Mouse (Mus musculus): ENCODE data around the gene Vsig10l.

DNA sequence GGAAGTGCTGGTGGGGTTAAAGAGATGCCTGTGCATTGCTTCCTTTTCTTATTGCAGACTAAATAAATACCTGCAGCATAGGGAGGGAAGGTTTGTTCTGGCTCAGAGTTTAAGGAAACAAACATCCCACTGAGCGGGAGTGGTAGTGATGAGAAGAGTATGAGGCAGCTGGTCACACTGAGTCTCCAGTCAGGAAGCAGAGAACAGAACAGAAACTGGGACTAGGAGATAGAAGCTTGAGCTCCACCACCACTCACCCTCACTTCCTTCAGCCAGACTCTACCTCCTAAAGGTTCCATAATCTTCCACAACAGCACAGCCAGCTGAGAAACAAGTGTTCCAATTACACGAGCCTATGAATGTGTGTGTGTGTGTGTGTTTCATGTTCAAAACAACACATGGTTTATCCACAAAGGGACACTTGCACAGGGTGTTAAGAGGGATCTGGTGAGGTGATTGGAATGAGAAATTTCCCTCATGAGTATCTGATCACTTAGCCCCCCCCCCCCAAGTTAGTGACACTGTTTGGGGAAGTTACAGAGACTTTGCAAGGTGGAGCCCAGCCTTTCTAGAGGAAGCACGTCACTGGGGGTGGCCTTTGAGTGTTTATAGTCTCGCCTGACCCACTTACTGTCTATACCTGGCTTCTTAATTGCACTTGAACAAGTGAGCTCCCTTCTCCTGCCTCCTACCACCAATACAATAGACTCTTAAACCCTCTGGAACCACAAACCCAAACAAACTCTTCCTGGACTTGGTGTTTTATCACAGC, 48.9 kb downstream of the Vsig10l start:
- TF ChIP-seq POLR2A (IDR thresholded peaks at IDR 0.05; ENCODE audit: borderline replicate concordance, control insufficient read depth, low read depth, low read length) (no peak), CTCF (IDR thresholded peaks at IDR 0.05; ENCODE audit: control insufficient read depth, insufficient read depth, low read length) (no peak)
